Mouse (Mus musculus): ENCODE measurements around the gene Rasl10b.
A peak's percentile ranks its signal among the peaks of the same experiment; 100 is the strongest.

Rasl10b gene

DNA sequence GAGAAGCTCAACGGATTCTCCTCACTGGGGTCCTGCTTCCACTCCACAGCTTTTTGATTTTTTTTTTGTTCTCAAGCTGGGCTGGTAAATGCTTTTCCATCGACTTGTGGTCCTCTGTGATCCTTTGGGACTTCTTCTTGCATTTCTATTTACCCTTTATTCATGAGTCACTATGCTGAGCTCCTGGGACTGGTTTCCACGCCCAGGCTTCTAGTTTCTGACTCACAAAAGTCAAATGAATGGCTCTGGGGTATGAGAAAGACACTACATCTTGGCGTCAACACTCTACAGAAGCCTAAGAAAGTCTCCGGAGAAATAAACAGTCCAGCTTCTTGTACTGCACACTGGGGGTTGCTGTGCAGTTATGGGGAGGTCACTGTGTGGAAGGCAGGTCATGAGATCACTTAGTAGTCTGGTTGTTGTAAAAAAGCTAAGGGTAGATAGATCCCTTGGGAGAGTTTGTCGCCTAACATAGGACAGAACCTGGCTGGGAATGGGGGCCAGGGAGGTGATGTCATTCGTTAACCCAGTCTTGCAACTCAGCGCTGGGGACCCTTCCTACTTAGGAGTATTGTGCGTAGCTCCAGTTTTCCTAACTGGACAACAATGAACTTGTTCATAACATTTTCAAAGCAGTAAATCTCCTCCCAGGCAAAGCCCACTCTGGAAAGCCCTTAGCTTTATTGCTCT is 49.1 kb downstream of the Rasl10b start:
- ATAC-seq (ENCODE audit: insufficient number of reproducible peaks, low FRiP score, low TSS enrichment), result no peak

DNA sequence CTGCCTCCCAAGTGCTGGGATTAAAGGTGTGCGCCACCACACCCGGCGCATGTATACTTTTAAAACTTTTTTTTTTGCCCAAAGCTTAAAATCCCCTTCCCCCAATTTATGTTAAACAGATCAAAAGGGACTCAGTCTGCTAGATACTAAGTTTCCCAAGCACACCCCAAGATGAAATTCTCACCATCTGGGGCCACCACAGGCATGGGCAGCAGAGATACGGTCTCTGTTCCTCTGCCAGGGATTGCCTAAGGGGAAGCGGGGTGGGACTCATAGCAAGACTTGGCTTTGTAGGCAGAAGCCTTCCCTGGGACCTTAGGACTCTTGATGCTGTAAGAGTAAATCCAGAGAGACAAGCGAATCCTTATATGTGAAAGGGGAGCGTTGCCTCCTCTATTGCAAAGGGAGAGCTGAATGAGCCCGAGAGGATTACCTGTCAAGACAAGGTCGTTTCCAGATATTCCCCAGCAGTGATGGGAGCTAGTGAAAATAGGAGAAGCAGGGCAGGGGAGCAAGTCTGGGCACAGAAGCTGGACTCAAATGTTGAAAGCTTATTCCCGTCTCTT is 52.6 kb downstream of the Rasl10b start:
- no peak for ATAC-seq (ENCODE audit: insufficient number of reproducible peaks, low FRiP score, low TSS enrichment)

GRCm38 (mm10) chr11:83462711-83463244 is 53.8 kb downstream of the Rasl10b start, which contains the start of gene Mmp28:
Gene Mmp28, minus strand, starts transcription at chr11:83463071.
- 0 out of 2 replicates have a peak, but pooled peaks have one; percentile 45 for ATAC-seq (ENCODE audit: insufficient number of reproducible peaks, low FRiP score, low TSS enrichment)

- ATAC-seq (ENCODE audit: insufficient number of reproducible peaks, low FRiP score, low TSS enrichment), result peak; percentile 78
These were observed 57.0 kb downstream of the Rasl10b start for GRCm38 (mm10) chr11:83465976-83466375.

GRCm38 (mm10) chr11:83467120-83467652 is 58.2 kb downstream of the Rasl10b start:
- no peak for ATAC-seq (ENCODE audit: insufficient number of reproducible peaks, low FRiP score, low TSS enrichment)

GRCm38 (mm10) chr11:83468765-83469164 is 59.8 kb downstream of the Rasl10b start:
- no peak for ATAC-seq (ENCODE audit: insufficient number of reproducible peaks, low FRiP score, low TSS enrichment)

All from cerebellum, adult (tissue).